Mouse (Mus musculus) neural tube, embryonic 15.5 days (tissue): ENCODE data around the gene Sez6. TPM values are rescaled to one million over a fixed set of nuclear protein-coding genes. Genes with fewer than 3 reads are reported as not detected.

Experiments
- polyA plus RNA-seq: library from polyadenylated mRNA; unstranded; fragments of >200 nt; fragmentation: Nextera tagmentation; extraction: Ambion mirVana; gene quantifications from 2 replicates; pipeline ENCODE4 v1.2.1, GENCODE M21; 2015

The Sez6 gene
- polyA plus RNA-seq, 1 experiment from 2014 or later = 123 TPM

Other genes with a start within 250 kb of the Sez6 start
- gene Nufip2, start 244.6 kb upstream of the Sez6 start, polyA plus RNA-seq = 3.4 and 4.8 TPM in 2 replicates
- gene Cryba1, start 205.5 kb upstream of the Sez6 start, polyA plus RNA-seq = 0.61 TPM in 1 of 2 replicates, not detected in the other
- 39.6 and 40.8 TPM in 2 replicates for gene Myo18a, start 167.6 kb upstream of the Sez6 start, polyA plus RNA-seq
- 1.5 and 1.8 TPM in 2 replicates for gene Gm10277, start 143.1 kb upstream of the Sez6 start, polyA plus RNA-seq
- 5.4 and 5.5 TPM in 2 replicates for gene Pipox, start 36.7 kb upstream of the Sez6 start, polyA plus RNA-seq
- 14.6 and 16.9 TPM in 2 replicates for gene Phf12, start 52.0 kb downstream of the Sez6 start, polyA plus RNA-seq
- gene Dhrs13, start 101.5 kb downstream of the Sez6 start, polyA plus RNA-seq = 48.2 and 55.3 TPM in 2 replicates
- gene Flot2, start 107.1 kb downstream of the Sez6 start, polyA plus RNA-seq = 121 and 132 TPM in 2 replicates
- gene Eral1, start 149.6 kb downstream of the Sez6 start, polyA plus RNA-seq = 30.1 and 30.9 TPM in 2 replicates
- gene Fam222b, start 163.9 kb downstream of the Sez6 start, polyA plus RNA-seq = 22.2 and 24.2 TPM in 2 replicates
- gene Traf4, start 234.8 kb downstream of the Sez6 start, polyA plus RNA-seq = 82.1 and 85.4 TPM in 2 replicates
- gene Nek8, start 245.9 kb downstream of the Sez6 start, polyA plus RNA-seq = 7.0 and 9.7 TPM in 2 replicates
- 19.3 and 20.0 TPM in 2 replicates for gene Tlcd1, start 245.9 kb downstream of the Sez6 start, polyA plus RNA-seq